Mouse (Mus musculus): ENCODE results near the gene Serpinf2.

DNA sequence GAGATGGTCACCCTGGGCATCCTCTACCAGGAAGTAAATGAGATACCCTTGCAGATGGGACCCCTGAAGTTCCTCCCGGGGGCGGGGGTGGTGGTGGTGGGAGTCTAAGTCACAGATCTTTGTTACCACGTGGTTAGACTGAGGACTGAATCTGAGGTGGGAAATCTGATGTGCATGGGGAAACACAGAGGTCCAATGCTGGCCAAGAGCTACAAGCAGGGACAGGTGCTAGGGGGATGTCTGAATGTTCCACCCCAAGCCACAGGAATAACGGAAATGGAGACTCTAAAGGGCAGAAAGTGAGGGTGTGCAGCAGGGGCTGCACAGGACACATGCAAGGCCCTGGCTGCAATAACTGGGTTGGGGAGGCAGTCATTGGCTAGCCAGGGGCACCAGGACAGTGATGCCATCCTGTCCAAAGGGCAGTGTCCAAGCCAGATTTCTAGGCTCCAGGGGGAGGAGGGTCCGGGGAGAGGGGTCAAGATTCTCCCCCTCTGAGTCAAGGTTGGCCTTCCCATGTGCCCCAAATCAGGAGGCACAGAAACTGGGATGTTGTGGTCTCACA, 18.5 kb downstream of the Serpinf2 start:
- no peak for TF ChIP-seq GATA1 (IDR thresholded peaks at IDR 0.05; ENCODE audit: borderline replicate concordance, low read length)
- TF ChIP-seq CTCF (IDR thresholded peaks at IDR 0.05; ENCODE audit: low read depth, low read length) = no peak
- TF ChIP-seq POLR2AphosphoS5 (IDR thresholded peaks at IDR 0.05; ENCODE audit: insufficient replicate concordance, low read depth, low read length) = no peak
